Mouse (Mus musculus) erythroblast, embryonic 14.5 days (primary cell): Measurements from ENCODE around the gene Fbxw2.

ENCODE experiments used
- GATA1 ChIP-seq: IDR thresholded peaks from 2 replicates; pipeline ENCODE4 v1.6.1; 2012; ENCODE audit warnings: low read length, inconsistent platforms, mixed read lengths
- TAL1 ChIP-seq: IDR thresholded peaks from 3 replicates; pipeline ENCODE4 v1.6.1; 2012; ENCODE audit warnings: low read length, inconsistent platforms, mixed read lengths

DNA sequence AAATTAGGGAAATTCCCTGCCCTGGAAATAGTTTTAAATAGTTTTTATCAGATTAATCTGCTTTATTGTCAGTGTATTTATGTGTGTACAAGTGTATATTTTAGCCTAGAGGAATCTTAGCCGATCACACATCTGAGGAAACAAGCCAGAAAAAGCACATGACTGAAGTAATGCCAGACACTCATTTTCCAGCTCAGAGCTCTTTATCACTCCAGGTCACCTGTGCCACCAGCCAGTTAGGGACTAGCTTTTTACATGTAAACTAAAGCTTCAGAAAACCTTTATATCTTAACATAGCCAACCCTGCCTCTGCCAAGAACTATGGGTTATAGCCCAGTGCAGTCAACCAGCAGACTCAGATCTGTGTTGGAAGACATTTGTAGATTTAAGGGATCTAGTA, 21.3 kb downstream of the Fbxw2 start:
- TF ChIP-seq TAL1 (peak; percentile 69), GATA1 (peak; percentile 62)
